Mouse (Mus musculus) CH12.LX (cell line): ENCODE data around the gene Gm49340. TPM values are rescaled to one million over a fixed set of nuclear protein-coding genes. Genes with fewer than 3 reads are reported as not detected.
A peak's percentile ranks its signal among the peaks of the same experiment; 100 is the strongest.

Source experiments
- DNase-seq: peaks from one replicate; pipeline ENCODE4 v3.0.0-alpha.2; 2013; ENCODE audit errors: extremely low read depth
- H3K27ac ChIP-seq: 2 replicates; pipeline ENCODE4 v1.5.1; 2012; ENCODE audit warnings: low read depth, mild to moderate bottlenecking, control low read depth, moderate library complexity; ENCODE audit not compliant: insufficient read depth
- H3K27me3 ChIP-seq: replicated peaks from 2 replicates; pipeline ENCODE3; 2012; ENCODE audit warnings: inconsistent platforms
- H3K36me3 ChIP-seq, 2 experiments: replicated peaks in 1 of 2; 2 replicates each; pipeline versions ENCODE3 to v1.6.1; 2012; ENCODE audit warnings: inconsistent platforms in 1 of 2, low read length in 1 of 2, mild to moderate bottlenecking in 1 of 2, mixed read lengths in 1 of 2, moderate library complexity in 1 of 2; ENCODE audit not compliant: control insufficient read depth in 1 of 2, insufficient read depth in 1 of 2
- H3K4me1 ChIP-seq, 2 experiments: 2 replicates each; pipeline ENCODE4 v1.6.1; 2012; ENCODE audit warnings: inconsistent platforms in 1 of 2, moderate library complexity in 1 of 2; ENCODE audit not compliant: insufficient read depth in 2 of 2, control insufficient read depth in 1 of 2
- H3K4me2 ChIP-seq: 2 replicates; pipeline ENCODE4 v1.6.1; 2012; ENCODE audit warnings: low read depth, mild to moderate bottlenecking, control low read depth; ENCODE audit not compliant: poor library complexity, insufficient read depth, severe bottlenecking
- H3K4me3 ChIP-seq, 3 experiments: fragments of 150-350 bp in 1 of 3; sonication (generic) in 1 of 3; replicated peaks in 1 of 3; 2 replicates each; pipeline versions ENCODE3 to v1.5.1; 2011 to 2012; ENCODE audit warnings: low read depth in 2 of 3, low read length in 2 of 3, mild to moderate bottlenecking in 2 of 3, moderate library complexity in 2 of 3, control low read depth in 1 of 3, improper control_type of control experiment in 1 of 3, inconsistent platforms in 1 of 3, mixed read lengths in 1 of 3; ENCODE audit not compliant: poor library complexity in 1 of 3
- H3K79me2 ChIP-seq: replicated peaks from 2 replicates; pipeline ENCODE4 v1.6.1; 2012; ENCODE audit warnings: mild to moderate bottlenecking, moderate library complexity; ENCODE audit not compliant: control insufficient read depth, poor library complexity, insufficient read depth, severe bottlenecking; ENCODE audit errors: extremely low read depth
- H3K9ac ChIP-seq: 2 replicates; pipeline ENCODE4 v1.6.1; 2012; ENCODE audit warnings: low read depth, mild to moderate bottlenecking, control low read depth, moderate library complexity; ENCODE audit not compliant: insufficient read depth
- H3K9me3 ChIP-seq: replicated peaks from 2 replicates; pipeline ENCODE3; 2012; ENCODE audit warnings: low read length, inconsistent platforms, mixed read lengths
- BHLHE40 ChIP-seq: IDR thresholded peaks from 2 replicates; pipeline ENCODE4 v1.6.1; 2011; ENCODE audit warnings: mild to moderate bottlenecking, low read depth, low read length, improper control_type of control experiment
- CHD2 ChIP-seq: IDR thresholded peaks from 2 replicates; pipeline ENCODE4 v1.6.1; 2011; ENCODE audit warnings: low read length, improper control_type of control experiment
- CTCF ChIP-seq, 2 experiments: IDR thresholded peaks in 1 of 2; conservative IDR thresholded peaks in 1 of 2; 2 replicates each; pipeline ENCODE4 v1.5.1; 2011 to 2012; ENCODE audit warnings: low read depth in 2 of 2, low read length in 2 of 2, improper control_type of control experiment in 1 of 2, inconsistent platforms in 1 of 2, mild to moderate bottlenecking in 1 of 2, moderate library complexity in 1 of 2
- EP300 ChIP-seq: IDR thresholded peaks from 2 replicates; pipeline ENCODE4 v1.6.1; 2011; ENCODE audit warnings: low read length, improper control_type of control experiment
- ETS1 ChIP-seq: conservative IDR thresholded peaks from 2 replicates; pipeline ENCODE4 v1.6.1; 2012; ENCODE audit warnings: low read depth, mild to moderate bottlenecking, inconsistent platforms, low read length, improper control_type of control experiment, moderate library complexity
- GABPA ChIP-seq: IDR thresholded peaks from 2 replicates; pipeline ENCODE4 v1.6.1; 2012; ENCODE audit warnings: low read depth, low read length, improper control_type of control experiment, inconsistent platforms; ENCODE audit not compliant: insufficient replicate concordance
- IRF4 ChIP-seq: IDR thresholded peaks from 2 replicates; pipeline ENCODE4 v1.6.1; 2014; ENCODE audit warnings: low read depth, mild to moderate bottlenecking, inconsistent platforms, low read length, improper control_type of control experiment
- JUN ChIP-seq: IDR thresholded peaks from 2 replicates; pipeline ENCODE4 v1.6.1; 2011; ENCODE audit warnings: low read depth, mild to moderate bottlenecking, low read length, improper control_type of control experiment, moderate library complexity; ENCODE audit not compliant: insufficient read depth
- JUND ChIP-seq: conservative IDR thresholded peaks from 2 replicates; pipeline ENCODE4 v1.6.1; 2011; ENCODE audit warnings: low read depth, low read length, improper control_type of control experiment
- KAT2A ChIP-seq: IDR thresholded peaks from 2 replicates; pipeline ENCODE4 v1.6.1; 2012; ENCODE audit warnings: low read length, improper control_type of control experiment, inconsistent platforms; ENCODE audit not compliant: insufficient replicate concordance
- MEF2A ChIP-seq: IDR thresholded peaks from 2 replicates; pipeline ENCODE4 v1.6.1; 2014; ENCODE audit warnings: low read depth, mild to moderate bottlenecking, inconsistent platforms, low read length, improper control_type of control experiment, borderline replicate concordance
- MYC ChIP-seq: IDR thresholded peaks from 2 replicates; pipeline ENCODE4 v1.6.1; 2011; ENCODE audit warnings: low read depth, mild to moderate bottlenecking, improper control_type of control experiment, low read length
- POLR2A ChIP-seq: IDR thresholded peaks from 2 replicates; pipeline ENCODE4 v1.6.1; 2011; ENCODE audit warnings: low read depth, mild to moderate bottlenecking, improper control_type of control experiment, low read length
- POLR2AphosphoS2 ChIP-seq: IDR thresholded peaks from 2 replicates; pipeline ENCODE4 v1.6.1; 2011; ENCODE audit warnings: low read depth, low read length, improper control_type of control experiment
- RAD21 ChIP-seq: IDR thresholded peaks from 2 replicates; pipeline ENCODE4 v1.6.1; 2011; ENCODE audit warnings: low read depth, mild to moderate bottlenecking, low read length, improper control_type of control experiment, moderate library complexity
- TCF12 ChIP-seq: IDR thresholded peaks from 2 replicates; pipeline ENCODE4 v1.6.1; 2014; ENCODE audit warnings: low read depth, mild to moderate bottlenecking, inconsistent platforms, low read length, improper control_type of control experiment
- USF1 ChIP-seq: IDR thresholded peaks from 2 replicates; pipeline ENCODE4 v1.6.1; 2014; ENCODE audit warnings: low read depth, mild to moderate bottlenecking, inconsistent platforms, low read length, improper control_type of control experiment
- USF2 ChIP-seq: conservative IDR thresholded peaks from 2 replicates; pipeline ENCODE4 v1.6.1; 2011; ENCODE audit warnings: low read depth, low read length, improper control_type of control experiment
- ZC3H11A ChIP-seq: IDR thresholded peaks from 2 replicates; pipeline ENCODE4 v1.6.1; 2012; ENCODE audit warnings: low read depth, mild to moderate bottlenecking, inconsistent platforms, low read length, improper control_type of control experiment
- ZKSCAN1 ChIP-seq: IDR thresholded peaks from 2 replicates; pipeline ENCODE4 v1.6.1; 2012; ENCODE audit warnings: low read depth, inconsistent platforms, low read length, improper control_type of control experiment, borderline replicate concordance
- ZMIZ1 ChIP-seq: IDR thresholded peaks from 2 replicates; pipeline ENCODE4 v1.6.1; 2012; ENCODE audit warnings: low read depth, mild to moderate bottlenecking, inconsistent platforms, low read length, improper control_type of control experiment
- ZNF384 ChIP-seq: IDR thresholded peaks from 2 replicates; pipeline ENCODE4 v1.6.1; 2012; ENCODE audit warnings: low read depth, low read length, improper control_type of control experiment, inconsistent platforms
- dilution Hi-C: fragments of 300-500 bp; cut with MboI; formaldehyde crosslinking; loops from 2 replicates; pipeline ENCODE4 v1.14.3; 2020; ENCODE audit warnings: low sequenced_read_pairs; ENCODE audit not compliant: extremely low pct_unique_long_range_greater_than_20kb, extremely low pct_ligation_motif_present
- in situ Hi-C: fragments of 300-500 bp; cut with MboI; formaldehyde crosslinking; loops from 3 replicates; pipeline ENCODE4 v1.14.3; 2019; ENCODE audit warnings: low sequenced_read_pairs, low pct_ligation_motif_present, low pct_unique_long_range_greater_than_20kb, mixed read lengths
- polyA plus RNA-seq: library from polyadenylated mRNA; unstranded; fragments of >175 nt; gene quantifications from 2 replicates; pipeline ENCODE4 v1.2.1, GENCODE M21; 2012; ENCODE audit warnings: low read depth; ENCODE audit not compliant: insufficient read length
- total RNA-seq, 2 experiments: library from RNA; depleted of rRNA; stranded (reverse); fragments of 300-350 nt in 1 of 2; fragments of >200 nt in 1 of 2; gene quantifications; 2 replicates each; pipeline ENCODE4 v1.2.3; 2012 to 2014

The Gm49340 gene
- total RNA-seq (2012; rRNA removed) (not detected in 2 replicates), total RNA-seq (2014; rRNA removed) (not detected in 2 replicates), polyA plus RNA-seq (not detected in 2 replicates)

GRCm38 (mm10) chr11:73329442-73329841, at the start of gene Gm49340, which contains the start of the genes Aspa and Spata22:
Gene Gm49340, plus strand, starts transcription at chr11:73329741.
Gene Aspa, minus strand, starts transcription at chr11:73329596.
Gene Spata22, plus strand, starts transcription at chr11:73329741.
- Histone ChIP-seq H3K4me3 (no peak within 1 kb of the TSS), H3K36me3 (no peaks in the 10 kb centered on the region), H3K9me3 (peaks cover 4% of the 10 kb centered on the region), H3K4me2 (no peak within 1 kb of the TSS), H3K27ac (no peak within 1 kb of the TSS), H3K27me3 (peaks cover 68% of the 10 kb centered on the region), H3K9ac (no peak within 1 kb of the TSS), H3K79me2 (no peaks in the 10 kb centered on the region), H3K4me1 (no peaks in the 10 kb centered on the region)
- no peak for DNase-seq
- no peak for TF ChIP-seq USF1
- TF ChIP-seq MYC: no peak
- TF ChIP-seq GABPA: no peak
- no peak for TF ChIP-seq RAD21
- TF ChIP-seq ZC3H11A: no peak
- TF ChIP-seq JUN: no peak
- TF ChIP-seq TCF12: no peak
- no peak for TF ChIP-seq EP300
- no peak for TF ChIP-seq ZKSCAN1
- no peak for TF ChIP-seq JUND
- TF ChIP-seq POLR2AphosphoS2: no peak
- TF ChIP-seq ZNF384: no peak
- no peak for TF ChIP-seq MEF2A
- in situ Hi-C loops (no loop called here), dilution Hi-C loops (no loop called here)

GRCm38 (mm10) chr11:73280710-73281109, 48.8 kb upstream of the Gm49340 start:
- H3K79me2 ChIP-seq: no peaks in the 10 kb centered on the region
- in situ Hi-C loops (loop anchor here (10.0 to 25.0 kb wide), 2 partner anchors 146 to 1082 kb away; partner anchors contain the start of genes Haspin, Olfr411 and Olfr412), dilution Hi-C loops (no loop called here)
- H3K4me2 ChIP-seq: peak overlapping the region; percentile 48
- peaks cover 88% of the 10 kb centered on the region for H3K27me3 ChIP-seq
- no peak overlapping the region for H3K9ac ChIP-seq
- H3K9me3 ChIP-seq: no peaks in the 10 kb centered on the region
- peaks cover 18 to 37% of the 10 kb centered on the region in 2 experiments for H3K4me1 ChIP-seq
- H3K36me3 ChIP-seq: no peaks in the 10 kb centered on the region
- DNase-seq: peak; percentile 33
- H3K27ac ChIP-seq: no peak overlapping the region
- H3K4me3 ChIP-seq: no peak overlapping the region
- no peak for TF ChIP-seq POLR2A
- peak; percentile 56 for TF ChIP-seq BHLHE40
- TF ChIP-seq ZNF384: no peak
- TF ChIP-seq ZC3H11A: no peak
- TF ChIP-seq ETS1: no peak
- no peak for TF ChIP-seq JUN
- no peak for TF ChIP-seq CTCF (conservative IDR thresholded peaks at IDR 0.05 in 1 of 2, IDR thresholded peaks at IDR 0.05 in 1 of 2; ENCODE audit: low read depth in 2 of 2, low read length in 2 of 2)
- TF ChIP-seq EP300: no peak
- TF ChIP-seq MEF2A: no peak
- no peak for TF ChIP-seq KAT2A
- no peak for TF ChIP-seq USF1
- no peak for TF ChIP-seq USF2
- TF ChIP-seq IRF4: peak; percentile 55; the same call in 1 of the 2 replicates
- peak; percentile 27; the same call in 1 of the 2 replicates for TF ChIP-seq CHD2
- TF ChIP-seq ZMIZ1: no peak
